Mouse (Mus musculus) lung, adult 2 months (tissue): ENCODE measurements around the gene Tas1r1.

Source experiments
- CTCF ChIP-seq: fragments of 200-500 bp; IDR thresholded peaks from 2 replicates; pipeline ENCODE4 v1.5.1; 2011; ENCODE audit warnings: mild to moderate bottlenecking, low read length, control low read depth; ENCODE audit not compliant: insufficient read depth
- POLR2A ChIP-seq: fragments of 200-500 bp; IDR thresholded peaks from 2 replicates; pipeline ENCODE4 v1.6.1; 2011; ENCODE audit warnings: low read depth, mild to moderate bottlenecking, control low read depth, low read length, borderline replicate concordance; ENCODE audit errors: extremely low read depth

- no peak for TF ChIP-seq POLR2A
- no peak for TF ChIP-seq CTCF
These were observed 3.7 kb upstream of the Tas1r1 start for GRCm38 (mm10) chr4:152041924-152042641.
